ENCODE assay signal across 9 mouse cellular contexts in the genomic region with DNA sequence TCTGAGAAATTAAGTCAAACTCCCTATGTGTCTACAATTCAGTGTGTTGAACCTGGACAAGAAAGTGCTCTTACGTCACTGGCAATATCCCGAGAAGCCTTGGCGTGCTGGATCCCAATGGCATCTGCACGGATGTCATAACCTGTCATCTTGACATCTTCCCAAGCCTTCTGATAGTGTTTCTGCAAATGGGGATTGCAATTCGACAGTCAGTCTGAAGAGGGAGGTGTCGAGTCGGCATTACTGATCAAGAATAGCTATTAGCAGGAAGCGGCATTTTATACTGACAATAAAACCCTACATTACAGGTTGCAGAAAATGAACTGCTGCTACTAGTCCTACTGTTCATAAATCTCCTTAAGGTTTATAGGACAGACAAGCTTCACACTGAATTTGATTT.
DNase-seq lines count a peak whose midpoint lies in the region; ATAC-seq and TF ChIP-seq lines count a peak whose summit lies in the region.
"Had no signal": no experiment of that assay in that cellular context is flagged by ENCODE, and none has a peak within 500 bp of the region (broad histone marks: within the 10 kb centered on the region; RNA-seq: fewer than 3 reads in every experiment).

No protein-coding gene starts in this region.

- no peak overlapping the region for H3K4me3 ChIP-seq in midbrain, embryonic 16.5 days (ENCODE audit: low read depth, low read length)
- H3K4me3 ChIP-seq in midbrain, embryonic 13.5 days (replicated peaks): no peak overlapping the region
- H3K4me3 ChIP-seq in cortical plate, adult 2 months (ENCODE audit: insufficient read depth, low read length): no peak overlapping the region
- H3K4me3 ChIP-seq: neural tube, embryonic 13.5 days had no signal

- H3K36me3 ChIP-seq in midbrain, embryonic 16.5 days (ENCODE audit: control insufficient read depth, insufficient read depth, low read length): no peaks in the 10 kb centered on the region
- H3K36me3 ChIP-seq in midbrain, embryonic 13.5 days: no peaks in the 10 kb centered on the region
- H3K36me3 ChIP-seq: neural tube, embryonic 13.5 days had no signal

- H3K9me3 ChIP-seq in midbrain, embryonic 16.5 days (replicated peaks; ENCODE audit: control insufficient read depth, low read length, poor library complexity, severe bottlenecking): no peaks in the 10 kb centered on the region
- H3K9me3 ChIP-seq in midbrain, embryonic 13.5 days: no peaks in the 10 kb centered on the region
- H3K9me3 ChIP-seq: neural tube, embryonic 13.5 days had no signal

- H3K4me1 ChIP-seq in midbrain, embryonic 16.5 days (ENCODE audit: control insufficient read depth, insufficient read depth, low read length): no peaks in the 10 kb centered on the region
- H3K4me1 ChIP-seq in midbrain, embryonic 13.5 days (replicated peaks): no peaks in the 10 kb centered on the region
- no peaks in the 10 kb centered on the region for H3K4me1 ChIP-seq in cortical plate, adult 2 months (ENCODE audit: control insufficient read depth, insufficient read depth, low read length)
- H3K4me1 ChIP-seq: neural tube, embryonic 13.5 days had no signal

- no peak overlapping the region for H3K4me2 ChIP-seq in midbrain, embryonic 16.5 days (ENCODE audit: low read length)
- H3K4me2 ChIP-seq in midbrain, embryonic 13.5 days (replicated peaks): no peak overlapping the region
- H3K4me2 ChIP-seq: neural tube, embryonic 13.5 days had no signal

- TF ChIP-seq POLR2A in cortical plate, adult 2 months (IDR thresholded peaks at IDR 0.05; ENCODE audit: extremely low read depth, insufficient read depth, low read length): no peak

- H3K27ac ChIP-seq in midbrain, embryonic 16.5 days (ENCODE audit: low read length): no peak overlapping the region
- H3K27ac ChIP-seq in midbrain, embryonic 13.5 days: no peak overlapping the region
- H3K27ac ChIP-seq in cortical plate, adult 2 months (ENCODE audit: insufficient read depth, low read length): no peak overlapping the region
- H3K27ac ChIP-seq: neural tube, embryonic 13.5 days had no signal

- TF ChIP-seq CTCF in cortical plate, adult 2 months (IDR thresholded peaks at IDR 0.05; ENCODE audit: extremely low read depth, insufficient read depth, low read length): peak; percentile 58

- peak; percentile 54 for DNase-seq in cerebellum, adult 11-12 months
- no peak for DNase-seq in cerebellum, adult 9-11 months
- peak; percentile 15 for DNase-seq in layer of hippocampus, adult 9-10 months (ENCODE audit: low spot score)
- peak; percentile 6 to 18 for DNase-seq in thymus, postnatal 36 days
- no peak for DNase-seq in ovary, postnatal 14 days (ENCODE audit: low spot score)

- H3K27me3 ChIP-seq in midbrain, embryonic 16.5 days (ENCODE audit: control insufficient read depth, insufficient read depth, low read depth, low read length): no peaks in the 10 kb centered on the region
- H3K27me3 ChIP-seq in midbrain, embryonic 13.5 days: no peaks in the 10 kb centered on the region
- H3K27me3 ChIP-seq: neural tube, embryonic 13.5 days had no signal

- peak; percentile 32; the same call in 1 of the 2 replicates for ATAC-seq in midbrain, embryonic 16.5 days
- ATAC-seq in midbrain, embryonic 13.5 days: no peak

- H3K9ac ChIP-seq in midbrain, embryonic 16.5 days (ENCODE audit: low read depth, low read length): no peak overlapping the region
- H3K9ac ChIP-seq in midbrain, embryonic 13.5 days (replicated peaks): no peak overlapping the region
- H3K9ac ChIP-seq: neural tube, embryonic 13.5 days had no signal

- 40% methylated on average over 8 of the region's 8 CpGs for WGBS in midbrain, embryonic 16.5 days
- WGBS in midbrain, embryonic 13.5 days: 43% methylated on average over 8 of the region's 8 CpGs

Comparison
In these comparisons a context has a peak if more than half of its experiments do, and no peak if none do; other contexts are left out.
1. DNase-seq: peak in cerebellum, adult 11-12 months (single experiment), layer of hippocampus, adult 9-10 months (single experiment) and thymus, postnatal 36 days (2 of 2); none in cerebellum, adult 9-11 months (single experiment) and ovary, postnatal 14 days (single experiment).